Mouse (Mus musculus) C2C12 (cell line): ENCODE data around the gene Cck. TPM values are rescaled to one million over a fixed set of nuclear protein-coding genes. Genes with fewer than 3 reads are reported as not detected.
A peak's percentile ranks its signal among the peaks of the same experiment; 100 is the strongest.

Source experiments
- H3K27me3 ChIP-seq: one replicate; pipeline ENCODE4 v1.6.1; 2011; ENCODE audit not compliant: control insufficient read depth, insufficient read depth, insufficient read length
- H3K36me3 ChIP-seq: one replicate; pipeline ENCODE4 v1.6.1; 2011; ENCODE audit not compliant: control insufficient read depth, insufficient read depth
- H3K4me3 ChIP-seq: one replicate; pipeline ENCODE4 v1.5.1; 2011; ENCODE audit warnings: mild to moderate bottlenecking, control low read depth; ENCODE audit not compliant: poor library complexity, insufficient read depth, severe bottlenecking
- H3K79me2 ChIP-seq: one replicate; pipeline ENCODE4 v1.6.1; 2011; ENCODE audit not compliant: control insufficient read depth, insufficient read depth
- H3K79me3 ChIP-seq: one replicate; pipeline ENCODE4 v1.6.1; 2011; ENCODE audit warnings: low read depth, control low read depth
- H3ac ChIP-seq: one replicate; pipeline ENCODE3; 2011; ENCODE audit warnings: low read depth; ENCODE audit not compliant: control insufficient read depth, insufficient read length
- CEBPB ChIP-seq: IDR thresholded peaks from one replicate; pipeline ENCODE4 v1.6.1; 2011; ENCODE audit warnings: low read depth, mild to moderate bottlenecking, control low read depth, moderate library complexity
- CTCF ChIP-seq: IDR thresholded peaks from one replicate; pipeline ENCODE4 v1.5.1; 2011; ENCODE audit not compliant: control insufficient read depth, insufficient read depth, insufficient read length
- FOSL1 ChIP-seq: IDR thresholded peaks from one replicate; pipeline ENCODE4 v1.8.0; 2011; ENCODE audit warnings: mild to moderate bottlenecking, low read length; ENCODE audit not compliant: poor library complexity, insufficient read depth, severe bottlenecking
- MAX ChIP-seq: IDR thresholded peaks from one replicate; pipeline ENCODE4 v1.6.1; 2011; ENCODE audit warnings: mild to moderate bottlenecking, control low read depth
- MYOD1 ChIP-seq: IDR thresholded peaks from one replicate; pipeline ENCODE4 v1.6.1; 2011; ENCODE audit warnings: low read depth; ENCODE audit not compliant: control insufficient read depth, insufficient read length
- MYOG ChIP-seq: IDR thresholded peaks from one replicate; pipeline ENCODE4 v1.6.1; 2011; ENCODE audit not compliant: control insufficient read depth, insufficient read length; ENCODE audit errors: extremely low read depth
- USF1 ChIP-seq: IDR thresholded peaks from one replicate; pipeline ENCODE4 v1.6.1; 2011; ENCODE audit warnings: low read depth, mild to moderate bottlenecking, control low read depth, moderate library complexity
- long read RNA-seq, 2 experiments: library from polyadenylated mRNA; unstranded; transcript quantifications; one replicate each; pipeline ENCODE4 v2.0.0; 2019 to 2020
- polyA plus RNA-seq: library from polyadenylated mRNA; unstranded; fragments of >200 nt; fragmentation: generic; extraction: Trizol; gene quantifications from one replicate; pipeline ENCODE4 v1.2.1, GENCODE M21; 2012; ENCODE audit warnings: missing spikeins

Gene Cck
- 2.9 TPM for polyA plus RNA-seq
- long read RNA-seq, experiment 1, transcript Cck-201 (3 exons, 691 nt), result major isoform, 48 of 53 reads
- long read RNA-seq, experiment 1, partial matches to known transcripts, result 0 of 53 reads
- long read RNA-seq, experiment 1, other reads (novel, unspliced or antisense), result 3 of 53 reads
- long read RNA-seq, experiment 2, partial matches to known transcripts, result 0 of 4 reads
- long read RNA-seq, experiment 2, other reads (novel, unspliced or antisense), result 0 of 4 reads

GRCm38 (mm10) chr9:121495529-121495928 lies at the start of gene Cck:
Gene Cck, minus strand, starts transcription at chr9:121495694.
- TF ChIP-seq USF1 (no peak), MYOD1 (no peak), MYOG (no peak), FOSL1 (no peak), MAX (no peak), CTCF (no peak), CEBPB (no peak)
- Histone ChIP-seq H3K27me3 (peaks cover 61% of the 10 kb centered on the region), H3ac (no peak within 1 kb of the TSS), H3K79me2 (no peaks in the 10 kb centered on the region), H3K36me3 (no peaks in the 10 kb centered on the region), H3K79me3 (no peaks in the 10 kb centered on the region), H3K4me3 (no peak within 1 kb of the TSS)

- Histone ChIP-seq H3ac (no peak overlapping the region), H3K79me2 (no peaks in the 10 kb centered on the region), H3K36me3 (no peaks in the 10 kb centered on the region), H3K27me3 (no peaks in the 10 kb centered on the region), H3K79me3 (no peaks in the 10 kb centered on the region), H3K4me3 (no peak overlapping the region)
- TF ChIP-seq MYOD1 (peak; percentile 57), CEBPB (no peak), MYOG (peak; percentile 20), USF1 (no peak)
Observed at GRCm38 (mm10) chr9:121541530-121541929, 46.0 kb upstream of the Cck start.

GRCm38 (mm10) chr9:121532626-121533025 lies 37.1 kb upstream of the Cck start:
- TF ChIP-seq MYOG (no peak), USF1 (no peak), MYOD1 (no peak), FOSL1 (no peak), MAX (no peak), CEBPB (no peak), CTCF (no peak)
- Histone ChIP-seq H3K79me2 (no peaks in the 10 kb centered on the region), H3K36me3 (no peaks in the 10 kb centered on the region), H3K79me3 (no peaks in the 10 kb centered on the region), H3ac (no peak overlapping the region), H3K27me3 (no peaks in the 10 kb centered on the region), H3K4me3 (no peak overlapping the region)

GRCm38 (mm10) chr9:121528605-121529357 lies 33.3 kb upstream of the Cck start:
- Histone ChIP-seq H3K27me3 (no peaks in the 10 kb centered on the region), H3K36me3 (no peaks in the 10 kb centered on the region), H3K79me3 (no peaks in the 10 kb centered on the region), H3K4me3 (no peak overlapping the region), H3ac (no peak overlapping the region), H3K79me2 (no peaks in the 10 kb centered on the region)
- TF ChIP-seq FOSL1 (no peak), MYOD1 (no peak), CEBPB (no peak), MAX (no peak), MYOG (no peak), USF1 (no peak), CTCF (no peak)

GRCm38 (mm10) chr9:121526171-121526570 lies 30.7 kb upstream of the Cck start:
- TF ChIP-seq CTCF (no peak), FOSL1 (no peak), MYOG (no peak), MYOD1 (no peak), USF1 (no peak)
- H3K79me2 ChIP-seq, result no peaks in the 10 kb centered on the region
- no peak overlapping the region for H3K4me3 ChIP-seq
- H3K79me3 ChIP-seq, result no peaks in the 10 kb centered on the region
- no peak overlapping the region for H3ac ChIP-seq
- no peaks in the 10 kb centered on the region for H3K27me3 ChIP-seq
- H3K36me3 ChIP-seq, result no peaks in the 10 kb centered on the region
